Mouse (Mus musculus) brain, embryonic 14.5 days (tissue): ENCODE data around the gene Arhgef10l.

Experiments used
- CTCF ChIP-seq: fragments of 200-500 bp; IDR thresholded peaks from 2 replicates; pipeline ENCODE4 v1.5.1; 2012; ENCODE audit warnings: inconsistent platforms, mild to moderate bottlenecking, moderate library complexity, borderline replicate concordance; ENCODE audit not compliant: insufficient read depth, insufficient read length; ENCODE audit errors: extremely low read depth
- POLR2A ChIP-seq: fragments of 200-500 bp; IDR thresholded peaks from 2 replicates; pipeline ENCODE4 v1.6.1; 2012; ENCODE audit warnings: mild to moderate bottlenecking, inconsistent platforms, borderline replicate concordance; ENCODE audit not compliant: poor library complexity, insufficient read depth, insufficient read length, severe bottlenecking; ENCODE audit errors: extremely low read depth

DNA sequence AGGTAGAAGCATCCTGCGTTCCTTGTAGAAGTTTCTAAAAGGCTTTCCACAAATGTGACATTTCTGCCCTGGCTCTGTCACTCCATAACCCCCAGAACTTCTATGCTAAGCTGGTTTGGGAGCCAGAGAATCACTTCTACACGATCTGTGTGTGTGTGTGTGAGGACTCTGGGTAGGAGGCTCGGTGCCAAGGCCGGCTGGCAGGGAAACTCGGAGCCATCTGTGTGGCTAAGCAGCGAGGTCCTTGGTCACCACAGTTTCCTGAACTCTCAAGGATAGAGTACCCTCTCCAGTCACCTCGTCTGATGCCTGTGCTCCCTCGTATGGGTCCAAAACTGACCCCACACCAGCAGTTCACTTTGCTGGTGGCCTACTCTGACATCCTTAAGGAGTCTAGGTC lies 86.2 kb downstream of the Arhgef10l start:
- TF ChIP-seq CTCF, result no peak
- TF ChIP-seq POLR2A, result no peak
